ENCODE assay signal across 8 mouse cellular contexts in the genomic region with DNA sequence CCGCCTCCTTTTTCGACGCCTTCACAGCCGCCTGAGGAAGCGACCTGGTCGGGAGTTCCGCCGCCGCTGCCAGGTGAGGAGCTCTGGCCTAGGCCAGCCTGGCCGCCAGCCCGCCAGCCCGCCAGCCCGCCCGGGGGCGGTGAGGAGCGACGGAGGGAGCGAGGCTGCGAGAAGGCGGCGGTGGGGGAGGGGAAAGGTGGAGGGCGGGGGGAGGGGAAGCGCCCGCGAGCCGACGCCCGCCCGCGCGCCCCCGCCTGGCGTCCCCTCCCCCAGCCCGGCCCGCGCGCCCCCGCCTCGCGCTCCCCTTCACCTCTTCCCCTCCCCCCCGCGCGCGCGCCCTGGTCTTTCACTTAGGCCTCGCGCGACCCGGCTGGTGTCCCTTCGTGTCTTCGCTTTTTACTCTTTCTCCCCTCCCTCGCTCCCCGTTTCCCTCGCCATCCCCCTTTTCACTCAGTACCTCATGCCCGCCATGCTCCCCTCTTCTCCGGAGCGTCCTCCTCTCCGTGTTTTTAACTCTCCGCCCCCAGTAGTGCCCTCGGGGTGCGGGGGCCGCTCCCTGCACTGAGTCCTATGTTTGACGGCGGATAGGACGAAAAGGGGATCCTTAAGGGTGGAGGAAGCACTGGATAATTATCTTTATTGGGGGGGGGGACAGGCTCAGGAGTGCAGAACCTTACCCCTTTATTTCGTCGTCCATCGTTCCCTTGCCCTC. TPM values are rescaled to one million over a fixed set of nuclear protein-coding genes. Genes with fewer than 3 reads are reported as not detected.
DNase-seq lines count a peak whose midpoint lies in the region; ATAC-seq and TF ChIP-seq lines count a peak whose summit lies in the region.
"Had no signal": no experiment of that assay in that cellular context is flagged by ENCODE, and none has a peak within 500 bp of the region (broad histone marks: within the 10 kb centered on the region; RNA-seq: fewer than 3 reads in every experiment).

No protein-coding gene starts in this region.

- ATAC-seq in forebrain, embryonic 14.5 days, result peak; percentile 41
- ATAC-seq in hindbrain, embryonic 11.5 days (ENCODE audit: low FRiP score), result peak; percentile 77
- ATAC-seq in megakaryocyte-erythroid progenitor cell, adult 5-6 weeks (replicated peaks; ENCODE audit: low FRiP score, low TSS enrichment, poor library complexity, severe bottlenecking), result 0 out of 2 replicates have a peak, but pooled peaks have one; percentile 27

- peak overlapping the region; percentile 82 for H3K4me2 ChIP-seq in forebrain, embryonic 14.5 days (ENCODE audit: low read length)
- H3K4me2 ChIP-seq in hindbrain, embryonic 11.5 days (replicated peaks; ENCODE audit: low read depth, low read length), result peak overlapping the region; percentile 92

- intact Hi-C loops in left cerebral cortex, adult 2 months (cut with DNase I), result loop anchor here (2.0 to 10.0 kb wide), 3 partner anchors 29 to 181 kb away; a partner anchor contains a TSS

- H3K4me1 ChIP-seq in forebrain, embryonic 14.5 days (ENCODE audit: control insufficient read depth, insufficient read depth, low read length), result peaks cover 12% of the 10 kb centered on the region
- H3K4me1 ChIP-seq in hindbrain, embryonic 11.5 days (replicated peaks; ENCODE audit: control insufficient read depth, insufficient read depth, low read length), result no peaks in the 10 kb centered on the region
- H3K4me1 ChIP-seq in small intestine, adult 2 months (ENCODE audit: control insufficient read depth, insufficient read depth, insufficient read length, low read length), result peaks cover 3% of the 10 kb centered on the region

- no peak for TF ChIP-seq POLR2A in small intestine, adult 2 months (IDR thresholded peaks at IDR 0.05; ENCODE audit: low read depth, low read length)

- H3K27ac ChIP-seq in forebrain, embryonic 14.5 days (ENCODE audit: low read depth, low read length), result peak overlapping the region; percentile 97
- peak overlapping the region; percentile 97 for H3K27ac ChIP-seq in hindbrain, embryonic 11.5 days (ENCODE audit: low read depth, low read length)
- peak overlapping the region; percentile 97 for H3K27ac ChIP-seq in left cerebral cortex, adult 2 months
- H3K27ac ChIP-seq in small intestine, adult 2 months (ENCODE audit: insufficient read depth, low read depth, low read length), result peak overlapping the region; percentile 53

- H3K36me3 ChIP-seq in forebrain, embryonic 14.5 days (ENCODE audit: control insufficient read depth, insufficient read depth, low read length), result no peaks in the 10 kb centered on the region
- no peaks in the 10 kb centered on the region for H3K36me3 ChIP-seq in hindbrain, embryonic 11.5 days (ENCODE audit: control insufficient read depth, insufficient read depth, low read length)
- peaks cover 1% of the 10 kb centered on the region; the same call in 1 of the 2 replicates for H3K36me3 ChIP-seq in small intestine, adult 2 months (ENCODE audit: control insufficient read depth, insufficient read depth, low read length)

- H3K27me3 ChIP-seq in forebrain, embryonic 14.5 days (replicated peaks; ENCODE audit: control insufficient read depth, insufficient read depth, low read length), result no peaks in the 10 kb centered on the region
- no peaks in the 10 kb centered on the region for H3K27me3 ChIP-seq in hindbrain, embryonic 11.5 days (ENCODE audit: control insufficient read depth, insufficient read depth, low read length)
- H3K27me3 ChIP-seq in small intestine, adult 2 months (ENCODE audit: control insufficient read depth, insufficient read depth, low read length), result no peaks in the 10 kb centered on the region

- WGBS in forebrain, embryonic 14.5 days, result under 1% methylated on average over 31 of the region's 68 CpGs
- WGBS in hindbrain, embryonic 11.5 days, result 1% methylated on average over 18 of the region's 68 CpGs
- WGBS in small intestine, adult 2 months, result under 1% methylated on average over 28 of the region's 68 CpGs

- H3K4me3 ChIP-seq in forebrain, embryonic 14.5 days (ENCODE audit: low read depth, low read length), result peak overlapping the region; percentile 92
- H3K4me3 ChIP-seq in hindbrain, embryonic 11.5 days (ENCODE audit: low read depth, low read length), result peak overlapping the region; percentile 80
- H3K4me3 ChIP-seq in left cerebral cortex, adult 2 months, result peak overlapping the region; percentile 62
- peak overlapping the region; percentile 76 for H3K4me3 ChIP-seq in small intestine, adult 2 months (ENCODE audit: low read depth, low read length)

- H3K9ac ChIP-seq in forebrain, embryonic 14.5 days (ENCODE audit: low read length), result peak overlapping the region; percentile 95
- H3K9ac ChIP-seq in hindbrain, embryonic 11.5 days (ENCODE audit: low read depth, low read length), result peak overlapping the region; percentile 91

- H3K9me3 ChIP-seq in forebrain, embryonic 14.5 days (replicated peaks; ENCODE audit: control insufficient read depth, low read length), result no peaks in the 10 kb centered on the region
- H3K9me3 ChIP-seq in hindbrain, embryonic 11.5 days (ENCODE audit: control insufficient read depth, low read length), result no peaks in the 10 kb centered on the region

- DNase-seq in R1 (ENCODE audit: low read depth, low spot score), result peak; percentile 83
- peak; percentile 40 for DNase-seq in c-Kit-positive CD71-positive TER-119-positive erythroid progenitor cells, embryonic 14.5 days (ENCODE audit: low spot score)
- DNase-seq in forebrain, embryonic 14.5 days (ENCODE audit: low spot score), result peak; percentile 78
- DNase-seq in hindbrain, embryonic 11.5 days (ENCODE audit: low spot score), result peak; percentile 90
- peak; percentile 20 to 39 for DNase-seq in left cerebral cortex, adult 2 months (ENCODE audit: extremely low spot score in 1 of 2, low spot score in 2 of 2)

- no peak for TF ChIP-seq CTCF in left cerebral cortex, adult 2 months (IDR thresholded peaks at IDR 0.05)
- no peak for TF ChIP-seq CTCF in small intestine, adult 2 months (IDR thresholded peaks at IDR 0.05; ENCODE audit: extremely low read depth, insufficient read length, insufficient replicate concordance, low read depth, low read length)

RNA-seq across cellular contexts. Expression of a gene that starts 0.5 kb away (rescaled TPM):
- 14.4 and 15.7 TPM in 2 replicates for polyA plus RNA-seq in forebrain, embryonic 14.5 days (2014; fragmentation: Nextera tagmentation; extraction: Ambion mirVana)
- 13.6 and 26.0 TPM in 2 replicates for polyA plus RNA-seq in hindbrain, embryonic 11.5 days (2014; fragmentation: Nextera tagmentation; extraction: Ambion mirVana)
- 100 to 1,000 TPM in 1 of 2 experiments, 10 to 100 TPM in 1; 93.5 to 103 TPM for total RNA-seq in left cerebral cortex, adult 2 months (2021)
- 65.5 and 68.0 TPM in 2 replicates for total RNA-seq in megakaryocyte-erythroid progenitor cell, adult 5-6 weeks (2014; fragmentation: Nextera tagmentation)
- total RNA-seq in megakaryocyte-erythroid progenitor cell, adult 5-6 weeks (2017), result 23.8 and 28.5 TPM in 2 replicates
- polyA plus RNA-seq in small intestine, adult 2 months (2012; rRNA removed), result 9.0 and 15.1 TPM in 2 replicates

RNA-seq across cellular contexts. Expression of a gene that starts 28.5 kb away (rescaled TPM):
- 3.4 and 3.7 TPM in 2 replicates for polyA plus RNA-seq in forebrain, embryonic 14.5 days (2014; fragmentation: Nextera tagmentation; extraction: Ambion mirVana)
- polyA plus RNA-seq in hindbrain, embryonic 11.5 days (2014; fragmentation: Nextera tagmentation; extraction: Ambion mirVana), result 3.8 and 4.5 TPM in 2 replicates
- 10 to 100 TPM; 35.0 to 36.7 TPM for total RNA-seq in left cerebral cortex, adult 2 months (2021)
- 32.4 and 33.3 TPM in 2 replicates for total RNA-seq in megakaryocyte-erythroid progenitor cell, adult 5-6 weeks (2014; fragmentation: Nextera tagmentation)
- 7.0 and 21.5 TPM in 2 replicates for total RNA-seq in megakaryocyte-erythroid progenitor cell, adult 5-6 weeks (2017)
- polyA plus RNA-seq in small intestine, adult 2 months (2012; rRNA removed), result 10.7 and 14.1 TPM in 2 replicates

RNA-seq across cellular contexts. Expression of a gene that starts 39.5 kb away (rescaled TPM):
- polyA plus RNA-seq in forebrain, embryonic 14.5 days (2014; fragmentation: Nextera tagmentation; extraction: Ambion mirVana), result 10.7 and 14.1 TPM in 2 replicates
- 9.8 and 10.6 TPM in 2 replicates for polyA plus RNA-seq in hindbrain, embryonic 11.5 days (2014; fragmentation: Nextera tagmentation; extraction: Ambion mirVana)
- total RNA-seq in left cerebral cortex, adult 2 months (2021), result 10 to 100 TPM; 39.5 to 43.6 TPM
- total RNA-seq in megakaryocyte-erythroid progenitor cell, adult 5-6 weeks (2014; fragmentation: Nextera tagmentation), result 33.0 and 45.4 TPM in 2 replicates
- total RNA-seq in megakaryocyte-erythroid progenitor cell, adult 5-6 weeks (2017), result 5.6 and 10.8 TPM in 2 replicates
- polyA plus RNA-seq in small intestine, adult 2 months (2012; rRNA removed), result 31.4 and 57.0 TPM in 2 replicates

RNA-seq across cellular contexts. Expression of a gene that starts 45.5 kb away (rescaled TPM):
- 40.0 and 47.0 TPM in 2 replicates for polyA plus RNA-seq in forebrain, embryonic 14.5 days (2014; fragmentation: Nextera tagmentation; extraction: Ambion mirVana)
- polyA plus RNA-seq in hindbrain, embryonic 11.5 days (2014; fragmentation: Nextera tagmentation; extraction: Ambion mirVana), result 49.1 and 55.3 TPM in 2 replicates
- total RNA-seq in left cerebral cortex, adult 2 months (2021), result 10 to 100 TPM; 38.8 to 43.0 TPM
- total RNA-seq in megakaryocyte-erythroid progenitor cell, adult 5-6 weeks (2014; fragmentation: Nextera tagmentation), result 21.9 and 23.2 TPM in 2 replicates
- total RNA-seq in megakaryocyte-erythroid progenitor cell, adult 5-6 weeks (2017), result 27.2 and 36.8 TPM in 2 replicates
- polyA plus RNA-seq in small intestine, adult 2 months (2012; rRNA removed), result 46.2 and 72.7 TPM in 2 replicates

RNA-seq across cellular contexts. Expression of a gene that starts 50.2 kb away (rescaled TPM):
- 4.1 and 4.2 TPM in 2 replicates for polyA plus RNA-seq in forebrain, embryonic 14.5 days (2014; fragmentation: Nextera tagmentation; extraction: Ambion mirVana)
- 4.5 and 4.9 TPM in 2 replicates for polyA plus RNA-seq in hindbrain, embryonic 11.5 days (2014; fragmentation: Nextera tagmentation; extraction: Ambion mirVana)
- under 1 TPM; 0.42 to 0.50 TPM for total RNA-seq in left cerebral cortex, adult 2 months (2021)
- not detected in 2 replicates for total RNA-seq in megakaryocyte-erythroid progenitor cell, adult 5-6 weeks (2014; fragmentation: Nextera tagmentation)
- not detected in 2 replicates for total RNA-seq in megakaryocyte-erythroid progenitor cell, adult 5-6 weeks (2017)
- 6.6 and 7.0 TPM in 2 replicates for polyA plus RNA-seq in small intestine, adult 2 months (2012; rRNA removed)
- total RNA-seq: neutrophil, adult 5-6 weeks had no signal

Comparison
In these comparisons a context has a peak if more than half of its experiments do, and no peak if none do; other contexts are left out.
1. Peak in every context shown above with its lines: DNase-seq, ATAC-seq, H3K4me3 ChIP-seq and H3K27ac ChIP-seq.
2. DNase-seq: peak in every context shown above with its lines; median percentile 90 in hindbrain, embryonic 11.5 days; 83 in R1; 78 in forebrain, embryonic 14.5 days; 40 in c-Kit-positive CD71-positive TER-119-positive erythroid progenitor cells, embryonic 14.5 days; 30 in left cerebral cortex, adult 2 months.
3. ATAC-seq: peak in every context shown above with its lines; median percentile 77 in hindbrain, embryonic 11.5 days; 41 in forebrain, embryonic 14.5 days; 27 in megakaryocyte-erythroid progenitor cell, adult 5-6 weeks.